In genomic region chr1:126617464-126618041, GRCm38 (mm10) we compare ENCODE assay signal across 21 mouse cellular contexts.
DNase-seq lines count a peak whose midpoint lies in the region; ATAC-seq and TF ChIP-seq lines count a peak whose summit lies in the region.
"Had no signal": no experiment of that assay in that cellular context is flagged by ENCODE, and none has a peak within 500 bp of the region (broad histone marks: within the 10 kb centered on the region; RNA-seq: fewer than 3 reads in every experiment).

No protein-coding gene starts in this region.

- WGBS in heart, embryonic 11.5 days (ENCODE audit: insufficient replicate concordance) = 51% methylated on average over 9 of the region's 9 CpGs
- WGBS in lung, embryonic 14.5 days = 28% methylated on average over 9 of the region's 9 CpGs

- peak; percentile 37 for DNase-seq in heart, adult 11 months
- DNase-seq in c-Kit-positive CD71-positive TER-119-positive erythroid progenitor cells, embryonic 14.5 days (ENCODE audit: low spot score) = peak; percentile 44
- DNase-seq in lung, embryonic 14.5 days = peak; percentile 48
- DNase-seq in lung, postnatal 36 days = peak; percentile 76
- no peak for DNase-seq in heart, adult 9 months (ENCODE audit: low spot score in 2 of 2)
- no peak for DNase-seq in left cerebral cortex, postnatal 36 days (ENCODE audit: low spot score in 2 of 2)
- no peak for DNase-seq in ovary, postnatal 14 days (ENCODE audit: low spot score)
- DNase-seq: adrenal gland, adult 8-10 months; cerebellum, adult 11 months; cerebellum, postnatal 14 days; heart, postnatal 14 days; kidney, adult 2 months had no signal

- H3K36me3 ChIP-seq in heart, embryonic 11.5 days (ENCODE audit: control insufficient read depth, insufficient read depth, low read length) = no peaks in the 10 kb centered on the region
- H3K36me3 ChIP-seq in lung, embryonic 14.5 days (ENCODE audit: insufficient read depth) = no peaks in the 10 kb centered on the region
- H3K36me3 ChIP-seq: embryonic facial prominence, embryonic 15.5 days; heart, embryonic 12.5 days; hindbrain, embryonic 13.5 days; limb, embryonic 15.5 days; midbrain, embryonic 15.5 days had no signal

- H3K9me3 ChIP-seq in heart, embryonic 11.5 days (replicated peaks; ENCODE audit: control insufficient read depth, low read length) = no peaks in the 10 kb centered on the region; the same call in 1 of the 2 replicates
- H3K9me3 ChIP-seq in lung, embryonic 14.5 days (ENCODE audit: low read depth, low read length) = no peaks in the 10 kb centered on the region
- H3K9me3 ChIP-seq: embryonic facial prominence, embryonic 15.5 days; heart, embryonic 12.5 days; limb, embryonic 15.5 days; midbrain, embryonic 15.5 days had no signal

- no peak for TF ChIP-seq CTCF in lung, embryonic 14.5 days (IDR thresholded peaks at IDR 0.05; ENCODE audit: low read depth)

- H3K4me3 ChIP-seq in heart, embryonic 11.5 days (ENCODE audit: low read depth, low read length) = no peak overlapping the region
- no peak overlapping the region for H3K4me3 ChIP-seq in lung, embryonic 14.5 days (ENCODE audit: low read depth, low read length)
- H3K4me3 ChIP-seq: embryonic facial prominence, embryonic 15.5 days; heart, embryonic 12.5 days; hindbrain, embryonic 13.5 days; limb, embryonic 15.5 days; midbrain, embryonic 15.5 days had no signal

- H3K4me1 ChIP-seq in heart, embryonic 11.5 days (ENCODE audit: control insufficient read depth, insufficient read depth, low read length) = peaks cover 3% of the 10 kb centered on the region; the same call in 1 of the 2 replicates
- peaks cover 11% of the 10 kb centered on the region; the same call in 1 of the 2 replicates for H3K4me1 ChIP-seq in lung, embryonic 14.5 days (ENCODE audit: insufficient read depth)
- H3K4me1 ChIP-seq: embryonic facial prominence, embryonic 15.5 days; hindbrain, embryonic 13.5 days; limb, embryonic 15.5 days; midbrain, embryonic 15.5 days had no signal

- H3K4me2 ChIP-seq in heart, embryonic 11.5 days = no peak overlapping the region
- no peak overlapping the region for H3K4me2 ChIP-seq in lung, embryonic 14.5 days
- H3K4me2 ChIP-seq: embryonic facial prominence, embryonic 15.5 days; heart, embryonic 12.5 days; hindbrain, embryonic 13.5 days; limb, embryonic 15.5 days; midbrain, embryonic 15.5 days had no signal

- no peak overlapping the region for H3K9ac ChIP-seq in heart, embryonic 11.5 days (ENCODE audit: low read depth, low read length)
- H3K9ac ChIP-seq in lung, embryonic 14.5 days = no peak overlapping the region
- H3K9ac ChIP-seq: embryonic facial prominence, embryonic 15.5 days; heart, embryonic 12.5 days; hindbrain, embryonic 13.5 days; limb, embryonic 15.5 days; midbrain, embryonic 15.5 days had no signal

- H3K27me3 ChIP-seq in heart, embryonic 11.5 days (ENCODE audit: control insufficient read depth, insufficient read depth, low read length) = no peaks in the 10 kb centered on the region
- H3K27me3 ChIP-seq in lung, embryonic 14.5 days (ENCODE audit: insufficient read depth, low read length) = no peaks in the 10 kb centered on the region
- H3K27me3 ChIP-seq: embryonic facial prominence, embryonic 15.5 days; heart, embryonic 12.5 days; hindbrain, embryonic 13.5 days; limb, embryonic 15.5 days; midbrain, embryonic 15.5 days; Patski had no signal

- no peak for ATAC-seq in heart, embryonic 11.5 days (replicated peaks; ENCODE audit: insufficient number of reproducible peaks, low FRiP score, low TSS enrichment)
- ATAC-seq in lung, embryonic 14.5 days (ENCODE audit: insufficient read depth) = peak; percentile 39; the same call in 1 of the 2 replicates
- ATAC-seq: forebrain, embryonic 16.5 days; inflammation-experienced regulatory T-cells, adult 6 months; midbrain, embryonic 15.5 days; Patski had no signal

- intact Hi-C loops in left cerebral cortex, postnatal 36 days (cut with DNase I) = no loop called here

- no peak overlapping the region for H3K27ac ChIP-seq in heart, embryonic 11.5 days (ENCODE audit: low read depth, low read length)
- peak overlapping the region; percentile 31; the same call in 1 of the 2 replicates for H3K27ac ChIP-seq in lung, embryonic 14.5 days (ENCODE audit: low read depth)
- H3K27ac ChIP-seq: embryonic facial prominence, embryonic 15.5 days; hindbrain, embryonic 13.5 days; limb, embryonic 15.5 days; midbrain, embryonic 15.5 days had no signal

Comparison
In these comparisons a context has a peak if more than half of its experiments do, and no peak if none do; other contexts are left out.
1. DNase-seq: peak in heart, adult 11 months (single experiment), c-Kit-positive CD71-positive TER-119-positive erythroid progenitor cells, embryonic 14.5 days (single experiment), lung, embryonic 14.5 days (single experiment) and lung, postnatal 36 days (single experiment); none in heart, adult 9 months (0 of 2), left cerebral cortex, postnatal 36 days (0 of 2) and ovary, postnatal 14 days (single experiment).